Mouse (Mus musculus): ENCODE measurements around the gene Gabbr2.
"Not testable (repeated sequence)": the region's sequence is repeated elsewhere in the genome, so short reads cannot be mapped to it uniquely, and the experiment has no call there.

The Gabbr2 gene

DNA sequence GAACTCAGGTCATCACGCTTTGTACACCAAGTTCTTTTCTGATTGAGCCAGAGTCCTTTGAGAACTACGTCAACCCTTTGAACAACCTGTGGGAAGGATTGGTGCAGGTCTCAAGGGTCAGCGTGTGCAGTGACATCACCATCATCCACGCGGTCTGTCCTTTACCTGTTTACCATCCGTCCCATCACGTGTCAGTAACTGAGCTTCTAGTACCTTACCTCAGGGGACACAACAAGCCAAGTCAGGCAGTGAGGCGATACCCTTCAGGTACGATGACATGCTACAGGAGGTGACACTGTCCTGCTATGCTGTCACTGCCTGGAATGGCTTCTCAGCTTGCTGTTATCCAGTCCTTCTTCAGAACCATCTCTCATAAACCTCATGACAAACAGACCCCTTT lies 330.2 kb downstream of the Gabbr2 start:
- in situ Hi-C loops (cut with MboI; ENCODE audit: low pct_unique_long_range_greater_than_20kb in 1 of 2, low sequenced_read_pairs in 2 of 2, unreplicated experiment in 1 of 2), result no loop called here

DNA sequence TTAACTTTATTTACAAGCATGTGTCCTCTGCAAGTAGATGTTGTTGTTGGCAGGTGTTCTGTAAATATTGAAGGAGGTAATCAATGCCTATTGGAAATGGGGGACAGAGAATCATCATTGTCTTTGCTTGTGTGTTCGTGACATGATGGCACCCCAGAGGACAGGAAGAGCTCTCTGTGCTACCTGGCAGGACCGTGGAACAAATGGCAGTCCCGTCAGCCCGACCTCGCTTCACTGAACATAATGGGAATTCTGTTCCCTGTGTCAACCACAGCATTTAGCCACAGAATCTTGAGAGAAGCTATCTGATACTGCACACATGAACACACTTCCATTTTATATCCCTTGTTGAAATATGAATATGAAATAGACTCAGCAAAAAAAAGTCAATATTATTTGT lies 332.7 kb downstream of the Gabbr2 start:
- in situ Hi-C loops (cut with MboI; ENCODE audit: low pct_unique_long_range_greater_than_20kb in 1 of 2, low sequenced_read_pairs in 2 of 2, unreplicated experiment in 1 of 2), result no loop called here

DNA sequence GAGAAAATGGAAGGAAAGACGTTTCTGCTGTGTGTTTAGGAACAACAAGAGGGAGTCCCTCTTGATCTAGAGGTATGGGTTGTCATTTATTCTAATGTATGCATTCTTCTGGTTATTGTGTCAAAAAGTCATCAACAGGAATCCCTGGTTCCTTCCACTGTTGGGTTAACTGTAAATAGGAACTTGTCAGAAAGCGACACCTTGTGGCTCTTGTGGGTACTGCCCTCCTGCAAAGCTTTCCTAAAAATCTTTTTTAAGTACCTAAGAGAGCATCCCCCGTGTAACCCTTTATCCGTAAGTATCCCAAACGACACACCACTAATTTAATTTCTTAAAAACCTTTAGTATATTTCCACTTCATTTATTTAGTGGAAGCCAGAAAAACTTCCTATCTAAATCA lies 334.6 kb downstream of the Gabbr2 start:
- in situ Hi-C loops (cut with MboI; ENCODE audit: low pct_unique_long_range_greater_than_20kb in 1 of 2, low sequenced_read_pairs in 2 of 2, unreplicated experiment in 1 of 2), result no loop called here

DNA sequence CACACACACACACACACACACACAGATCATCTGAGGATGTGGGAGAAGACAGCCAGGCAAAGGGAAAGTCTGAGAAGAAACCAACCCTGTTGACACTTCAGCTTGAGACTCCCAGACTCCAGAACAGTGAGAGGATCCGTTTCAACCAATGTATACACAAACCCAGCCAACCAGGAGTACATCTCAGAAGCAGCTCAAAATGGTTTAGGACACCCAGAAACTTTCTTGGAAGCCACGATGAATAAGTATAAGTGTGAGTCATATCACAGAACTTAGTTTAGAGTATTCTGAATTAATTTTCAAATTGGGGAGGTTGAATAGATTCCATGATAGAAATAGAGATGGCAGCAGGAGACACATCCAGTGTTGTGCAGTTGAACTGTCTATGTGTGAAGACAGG lies 335.7 kb downstream of the Gabbr2 start:
- in situ Hi-C loops (cut with MboI; ENCODE audit: low pct_unique_long_range_greater_than_20kb in 1 of 2, low sequenced_read_pairs in 2 of 2, unreplicated experiment in 1 of 2), result no loop called here

DNA sequence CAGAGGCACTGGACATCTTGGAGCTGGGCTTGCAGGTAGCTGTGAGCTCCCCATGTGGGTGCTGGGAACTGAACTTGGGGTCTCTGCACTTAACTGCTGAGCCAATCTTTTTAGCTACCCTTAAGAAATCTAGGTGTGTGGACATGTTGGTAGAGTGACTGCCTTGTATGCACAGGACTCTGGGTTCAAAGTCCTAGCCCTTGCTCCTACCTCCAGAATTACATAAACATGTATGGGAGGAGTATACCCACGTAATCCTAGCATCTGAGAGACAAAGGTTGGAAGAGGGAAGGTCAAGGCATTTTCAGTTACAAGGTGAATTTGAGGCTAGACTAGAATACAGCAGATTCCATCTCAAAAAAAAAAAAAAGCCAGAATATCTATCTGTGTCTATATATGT lies 336.4 kb downstream of the Gabbr2 start:
- in situ Hi-C loops (cut with MboI; ENCODE audit: low pct_unique_long_range_greater_than_20kb in 1 of 2, low sequenced_read_pairs in 2 of 2, unreplicated experiment in 1 of 2), result no loop called here

DNA sequence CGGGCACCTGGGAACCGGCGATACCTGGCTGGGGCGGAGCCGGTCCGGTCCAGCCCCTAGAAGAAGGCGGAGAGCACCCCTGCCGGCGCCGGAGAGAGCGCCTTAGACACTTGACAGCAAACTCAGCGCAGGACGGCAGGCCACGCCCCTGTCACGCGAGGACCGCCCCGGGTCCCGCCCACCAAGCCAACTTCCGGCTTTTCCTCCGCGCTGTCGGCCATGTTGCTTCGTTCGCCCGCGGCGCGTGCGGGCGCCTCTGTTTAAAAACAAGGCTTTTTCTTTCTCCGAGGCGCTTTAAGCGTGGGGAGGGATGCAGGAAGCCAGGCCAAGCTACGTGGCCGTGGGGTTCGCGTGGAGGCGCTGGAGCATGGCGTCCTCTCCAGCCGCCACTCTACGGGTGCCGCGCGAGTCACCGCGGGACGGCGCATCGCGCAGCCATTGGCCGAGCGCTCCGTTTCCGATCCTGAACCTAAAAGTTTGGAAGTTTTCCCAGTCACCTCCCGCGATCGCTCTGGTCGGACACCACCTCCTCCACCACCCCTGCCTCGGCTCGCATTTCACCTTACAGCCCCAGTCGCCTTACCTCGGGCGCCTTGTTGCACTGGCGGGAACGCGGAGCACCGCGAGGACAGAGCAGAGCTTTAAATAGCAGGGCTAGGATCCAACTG lies 341.5 kb downstream of the Gabbr2 start, which contains the start of gene Tbc1d2:
Gene Tbc1d2 (minus strand): TSS at position 124 of the 668 bp plus-strand sequence.
- in situ Hi-C loops (cut with MboI; ENCODE audit: low pct_unique_long_range_greater_than_20kb in 1 of 2, low sequenced_read_pairs in 2 of 2, unreplicated experiment in 1 of 2), result loop anchor here (5.0 kb wide), 2 partner anchors 33 to 38 kb away; no protein-coding TSS in a partner anchor

DNA sequence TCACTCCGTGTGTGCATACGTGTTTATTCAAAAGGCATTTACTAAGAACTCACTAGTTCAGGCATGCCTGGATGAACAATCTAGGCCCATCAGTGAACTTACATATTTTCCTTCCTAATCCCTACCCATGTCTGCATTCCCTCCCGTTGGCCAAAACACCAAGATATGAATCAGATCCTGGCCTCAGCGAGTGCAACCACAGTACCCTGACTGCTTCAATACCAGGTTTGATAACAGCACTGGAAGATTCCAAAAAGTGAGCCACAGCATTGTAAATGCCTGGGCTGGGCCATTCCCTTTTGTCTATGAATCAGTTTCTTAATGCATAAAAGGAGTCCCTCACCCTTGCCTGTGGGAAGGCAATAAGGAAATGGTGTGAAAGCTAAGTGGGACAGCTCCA lies 342.5 kb downstream of the Gabbr2 start:
- in situ Hi-C loops (cut with MboI; ENCODE audit: low pct_unique_long_range_greater_than_20kb in 1 of 2, low sequenced_read_pairs in 2 of 2, unreplicated experiment in 1 of 2), result no loop called here

DNA sequence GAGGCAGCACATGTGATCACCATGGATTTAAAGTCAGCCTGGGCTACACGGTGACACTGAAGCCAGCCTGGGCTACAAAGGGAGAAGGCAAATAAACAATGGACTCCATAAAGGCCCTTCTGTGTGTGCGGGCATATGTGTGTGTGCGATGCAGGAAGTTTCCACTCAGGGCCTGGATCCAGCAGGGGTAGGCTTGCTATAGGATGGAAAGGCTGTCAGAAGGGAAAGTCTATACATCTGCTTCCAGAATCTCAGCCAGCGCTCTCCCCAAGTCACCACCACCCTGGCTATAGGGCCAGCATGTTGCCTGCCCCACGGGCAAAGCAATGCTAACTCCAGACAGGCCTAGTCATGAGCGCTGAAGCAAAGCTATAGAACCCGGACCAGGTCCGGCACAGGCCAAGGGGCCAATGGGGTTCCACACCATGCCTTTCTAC lies 348.0 kb downstream of the Gabbr2 start:
- in situ Hi-C loops (cut with MboI; ENCODE audit: low pct_unique_long_range_greater_than_20kb in 1 of 2, low sequenced_read_pairs in 2 of 2, unreplicated experiment in 1 of 2), result no loop called here

DNA sequence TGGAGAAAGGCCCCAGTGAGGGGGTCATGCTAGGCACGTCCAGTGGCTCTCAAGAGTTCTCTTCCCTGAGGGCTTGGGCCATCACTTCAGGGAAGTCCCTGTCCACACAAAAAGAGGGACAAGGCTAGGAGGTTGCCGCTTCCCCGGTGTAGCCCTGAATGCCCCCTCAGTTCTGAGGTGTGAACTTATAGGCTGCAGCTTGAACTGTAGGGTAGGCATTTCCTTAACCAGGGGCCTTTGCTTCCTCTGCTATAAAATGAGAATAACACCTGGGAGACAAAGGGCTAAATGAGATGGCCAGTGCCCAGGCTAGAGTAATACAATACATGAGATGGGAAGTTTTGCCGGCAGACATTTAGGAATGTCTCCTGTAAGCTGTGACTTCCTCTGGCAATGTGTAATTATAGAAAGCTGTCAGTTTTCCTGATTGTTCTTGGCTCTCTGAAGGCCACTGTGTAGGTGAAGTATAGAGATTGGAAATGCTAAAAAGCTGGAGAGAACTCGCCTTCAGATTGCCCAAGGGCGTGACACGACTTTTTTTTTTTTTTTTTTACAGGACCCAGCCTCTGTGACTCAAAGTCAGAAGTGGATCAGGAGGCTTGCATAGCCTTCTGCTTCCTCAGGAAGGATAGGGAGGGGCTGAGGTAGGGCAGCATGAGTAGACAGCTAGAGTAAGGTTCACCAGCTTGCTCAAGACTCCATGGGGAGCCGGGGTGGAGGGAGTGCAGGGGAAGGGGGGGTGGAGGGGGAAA lies 348.6 kb downstream of the Gabbr2 start:
- in situ Hi-C loops (cut with MboI; ENCODE audit: low pct_unique_long_range_greater_than_20kb in 1 of 2, low sequenced_read_pairs in 2 of 2, unreplicated experiment in 1 of 2), result no loop called here

DNA sequence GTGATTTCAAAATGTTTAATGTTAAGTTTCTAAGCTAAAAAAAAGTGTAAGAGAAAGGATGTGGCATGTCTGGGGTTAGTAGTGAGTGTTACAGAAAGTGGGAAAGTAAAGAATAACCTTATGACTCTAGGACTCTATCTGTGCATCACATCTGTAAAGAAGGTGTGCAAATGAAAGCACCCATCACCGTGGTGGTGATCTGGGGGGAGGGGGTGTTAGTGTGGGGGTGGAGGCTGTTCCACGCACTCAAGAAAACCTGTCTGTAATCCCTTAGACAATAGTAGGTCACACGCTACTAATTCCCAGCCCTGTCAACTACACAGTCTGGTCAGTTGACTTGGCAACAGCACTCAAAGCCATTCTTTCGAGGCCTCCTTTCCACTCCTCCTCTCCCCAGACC lies 350.4 kb downstream of the Gabbr2 start:
- in situ Hi-C loops (cut with MboI; ENCODE audit: low pct_unique_long_range_greater_than_20kb in 1 of 2, low sequenced_read_pairs in 2 of 2, unreplicated experiment in 1 of 2), result no loop called here

DNA sequence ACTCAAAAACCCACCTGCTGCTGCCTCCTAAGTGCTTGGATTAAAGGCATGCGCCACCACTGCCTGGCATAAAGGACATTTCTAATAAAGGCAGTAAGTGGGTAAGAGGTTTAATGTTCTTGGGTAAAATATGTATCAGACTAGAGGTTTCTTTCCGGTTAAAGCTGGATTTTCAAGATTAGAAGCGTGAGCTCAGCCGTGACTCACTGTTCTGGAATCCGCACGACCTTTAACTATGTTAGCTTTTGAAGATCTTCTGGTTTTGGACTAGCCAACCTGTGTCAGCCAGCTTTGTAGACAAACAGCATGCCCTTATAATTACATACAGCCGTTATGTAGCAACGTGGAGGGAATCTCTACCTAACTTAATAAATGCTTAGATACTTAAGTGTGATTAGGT lies 351.8 kb downstream of the Gabbr2 start:
- in situ Hi-C loops (cut with MboI; ENCODE audit: low pct_unique_long_range_greater_than_20kb in 1 of 2, low sequenced_read_pairs in 2 of 2, unreplicated experiment in 1 of 2), result no loop called here

DNA sequence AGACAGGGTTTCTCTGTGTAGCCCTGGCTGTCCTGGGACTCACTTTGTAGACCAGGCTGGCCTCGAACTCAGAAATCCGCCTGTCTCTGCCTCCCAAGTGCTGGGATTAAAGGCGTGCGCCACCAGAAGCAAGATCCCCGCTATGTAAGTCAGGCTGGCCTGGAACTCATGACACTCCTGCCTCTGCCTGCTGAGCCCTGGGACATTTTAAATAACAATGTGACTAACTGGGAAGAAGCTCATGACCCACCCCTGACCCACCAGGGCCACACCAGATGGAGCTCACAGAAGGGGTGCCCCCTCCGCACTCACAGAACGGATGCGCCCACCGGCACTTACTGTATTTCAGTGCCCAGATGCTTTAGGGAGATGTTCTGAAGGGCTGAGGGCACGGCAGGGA lies 354.4 kb downstream of the Gabbr2 start:
- in situ Hi-C loops (cut with MboI; ENCODE audit: low pct_unique_long_range_greater_than_20kb in 1 of 2, low sequenced_read_pairs in 2 of 2, unreplicated experiment in 1 of 2), result not testable (repeated sequence)

DNA sequence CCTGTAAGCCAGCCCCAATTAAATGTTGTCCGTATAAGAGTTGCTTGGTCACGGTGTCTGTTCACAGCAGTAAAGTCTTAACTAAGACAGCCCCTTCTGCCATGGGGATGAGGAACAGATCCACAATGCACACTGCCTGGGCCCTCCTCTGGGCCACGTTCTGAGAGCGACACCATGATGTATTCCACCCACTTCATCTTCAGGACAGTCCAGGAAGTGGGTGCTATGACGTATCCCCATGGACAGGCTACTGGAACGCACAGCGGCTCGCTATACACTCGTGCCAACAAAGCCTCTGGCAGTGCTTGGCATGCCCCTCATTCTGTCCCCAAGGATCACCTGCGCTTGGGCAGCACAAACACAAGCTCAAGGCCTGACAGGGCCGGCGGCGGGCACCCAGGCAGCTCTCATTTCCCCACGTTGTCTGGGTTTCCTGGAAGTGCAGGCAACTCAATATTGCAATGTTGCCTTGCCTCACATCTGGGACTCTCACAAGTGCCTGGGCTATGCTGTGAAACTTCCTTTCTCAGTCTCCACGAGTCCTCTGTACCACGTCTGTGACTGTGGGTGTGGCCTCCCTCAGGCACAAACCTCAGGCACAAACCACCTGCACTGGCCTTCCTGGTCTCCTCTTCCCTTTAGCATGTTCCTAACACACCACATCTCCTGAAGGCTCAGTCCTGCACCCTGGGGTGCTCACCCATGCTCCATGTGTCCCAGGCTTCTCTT lies 355.8 kb downstream of the Gabbr2 start:
- in situ Hi-C loops (cut with MboI; ENCODE audit: low pct_unique_long_range_greater_than_20kb in 1 of 2, low sequenced_read_pairs in 2 of 2, unreplicated experiment in 1 of 2), result no loop called here

DNA sequence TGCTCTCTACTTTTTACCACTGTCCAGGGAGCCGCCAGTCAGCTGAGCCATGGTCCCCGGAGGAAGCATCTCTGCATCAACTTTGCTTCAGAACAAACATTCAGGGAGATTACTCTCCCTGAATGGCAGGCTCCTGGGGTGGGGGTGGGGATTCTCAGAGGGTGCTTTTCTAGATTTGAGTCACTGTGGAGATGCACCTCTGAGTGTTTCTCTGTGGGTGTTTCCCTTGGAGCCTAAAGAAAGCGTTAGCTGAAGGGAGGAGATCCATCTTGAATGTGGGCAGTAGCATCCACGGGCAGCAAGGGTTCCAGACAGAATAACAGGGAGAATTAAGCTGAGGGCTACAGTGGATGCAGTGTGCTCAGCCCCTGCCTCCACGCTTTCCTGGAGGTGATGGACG lies 356.8 kb downstream of the Gabbr2 start:
- in situ Hi-C loops (cut with MboI; ENCODE audit: low pct_unique_long_range_greater_than_20kb in 1 of 2, low sequenced_read_pairs in 2 of 2, unreplicated experiment in 1 of 2), result no loop called here

DNA sequence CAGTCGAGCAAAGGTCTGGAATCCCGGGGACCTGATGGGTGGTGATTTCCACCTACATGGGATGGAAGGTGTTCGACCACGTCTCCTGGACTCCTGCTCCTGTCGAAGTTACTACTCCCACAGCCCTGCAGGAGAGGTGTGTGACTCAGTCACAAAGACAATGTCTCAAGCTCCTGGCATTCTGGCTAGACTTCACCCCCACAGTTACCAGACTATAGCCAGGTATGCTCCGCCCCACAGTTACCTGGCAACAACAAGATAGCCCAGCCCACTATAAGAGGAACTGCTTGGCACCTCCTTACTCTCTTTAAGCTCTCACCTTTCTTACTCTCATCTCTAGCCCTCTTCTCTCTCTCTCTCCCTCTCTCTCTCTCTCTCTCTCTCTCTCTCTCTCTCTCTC lies 358.1 kb downstream of the Gabbr2 start:
- in situ Hi-C loops (cut with MboI; ENCODE audit: low pct_unique_long_range_greater_than_20kb in 1 of 2, low sequenced_read_pairs in 2 of 2, unreplicated experiment in 1 of 2), result not testable (repeated sequence)

DNA sequence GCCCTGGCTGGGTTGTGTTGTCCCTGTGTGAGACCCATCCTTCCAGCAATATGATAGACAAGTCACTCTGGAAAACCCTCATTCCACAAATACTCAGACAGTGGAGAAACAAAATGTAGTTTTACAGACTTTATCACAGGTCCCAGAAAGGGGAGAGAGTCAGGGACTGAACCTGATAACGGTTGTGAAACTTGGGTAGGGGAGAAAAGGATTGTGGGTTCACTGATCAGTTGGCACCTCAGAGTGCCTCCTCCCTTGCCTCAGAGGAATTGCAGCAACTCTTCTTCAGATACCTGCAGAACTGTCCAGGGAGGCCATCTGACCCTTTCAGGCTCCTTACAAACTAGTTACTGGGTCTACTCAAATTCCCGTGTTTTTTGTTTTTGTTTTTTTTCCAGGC lies 359.2 kb downstream of the Gabbr2 start:
- in situ Hi-C loops (cut with MboI; ENCODE audit: low pct_unique_long_range_greater_than_20kb in 1 of 2, low sequenced_read_pairs in 2 of 2, unreplicated experiment in 1 of 2), result no loop called here

DNA sequence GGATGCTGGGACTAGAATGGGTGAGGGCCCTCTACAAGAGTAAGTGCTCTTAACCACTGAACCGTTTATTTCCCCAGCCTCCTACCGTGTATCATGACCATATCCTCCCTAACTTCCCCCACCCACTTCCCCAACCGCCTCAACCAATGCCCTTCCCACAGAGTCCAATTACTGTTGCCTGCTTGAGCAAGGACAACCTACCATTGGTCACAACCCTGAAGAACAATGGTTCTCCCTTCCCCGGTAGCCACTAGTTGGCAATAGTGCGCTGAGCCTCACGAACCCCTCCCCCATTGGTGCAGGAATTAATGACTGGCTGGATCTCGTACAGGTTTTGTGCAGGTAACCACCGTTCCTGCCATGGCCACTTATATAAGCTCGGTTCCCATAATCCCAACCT lies 361.3 kb downstream of the Gabbr2 start:
- in situ Hi-C loops (cut with MboI; ENCODE audit: low pct_unique_long_range_greater_than_20kb in 1 of 2, low sequenced_read_pairs in 2 of 2, unreplicated experiment in 1 of 2), result no loop called here

DNA sequence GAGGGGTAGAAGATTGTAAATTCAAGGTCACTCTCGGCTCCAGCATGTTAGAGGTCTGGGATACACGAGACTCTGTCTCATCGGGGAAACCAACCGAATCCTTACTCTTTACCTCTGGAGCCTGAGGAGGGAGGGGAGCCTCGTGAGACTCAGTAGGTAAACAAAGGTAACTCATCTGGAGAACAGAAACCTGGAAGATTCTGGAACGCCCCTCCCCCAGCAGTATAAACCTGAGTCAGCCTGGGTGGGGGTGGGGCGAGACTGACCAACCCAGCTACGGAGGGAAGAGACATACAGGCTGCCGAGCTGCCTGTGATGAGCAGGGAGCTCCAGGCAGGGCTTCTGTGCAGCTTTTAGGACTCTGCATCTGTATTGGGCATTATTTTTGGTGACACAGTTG lies 362.8 kb downstream of the Gabbr2 start:
- in situ Hi-C loops (cut with MboI; ENCODE audit: low pct_unique_long_range_greater_than_20kb in 1 of 2, low sequenced_read_pairs in 2 of 2, unreplicated experiment in 1 of 2), result no loop called here

DNA sequence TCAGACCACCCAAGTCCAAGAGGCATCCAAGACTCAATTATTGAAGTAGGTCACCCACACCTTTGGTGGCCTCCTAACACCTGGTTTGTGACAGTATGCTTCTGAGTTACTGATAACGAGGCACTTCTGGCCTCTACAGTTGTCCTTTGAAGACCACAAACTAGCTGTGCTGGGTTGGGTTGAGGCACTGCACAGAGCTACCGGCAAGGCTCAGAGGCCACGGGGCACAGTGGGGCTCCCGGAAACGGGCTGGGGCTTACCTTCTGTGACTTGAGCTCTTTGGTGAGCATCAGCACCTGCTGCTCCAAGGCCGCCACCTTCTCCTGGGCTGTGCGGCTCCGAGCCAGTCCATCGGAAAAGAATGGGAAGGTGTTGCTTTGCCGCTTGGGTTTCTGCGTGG lies 363.6 kb downstream of the Gabbr2 start:
- in situ Hi-C loops (cut with MboI; ENCODE audit: low pct_unique_long_range_greater_than_20kb in 1 of 2, low sequenced_read_pairs in 2 of 2, unreplicated experiment in 1 of 2), result no loop called here

All from mouse embryonic stem cell (cell line).